Mouse (Mus musculus) testis, postnatal 10 days (tissue): ENCODE measurements around the gene Stap1.
A peak's percentile ranks its signal among the peaks of the same experiment; 100 is the strongest.

ENCODE experiments used
- DNase-seq: peaks from one replicate; pipeline ENCODE4 v3.0.0; 2021; ENCODE audit warnings: low spot score

Stap1 gene

DNA sequence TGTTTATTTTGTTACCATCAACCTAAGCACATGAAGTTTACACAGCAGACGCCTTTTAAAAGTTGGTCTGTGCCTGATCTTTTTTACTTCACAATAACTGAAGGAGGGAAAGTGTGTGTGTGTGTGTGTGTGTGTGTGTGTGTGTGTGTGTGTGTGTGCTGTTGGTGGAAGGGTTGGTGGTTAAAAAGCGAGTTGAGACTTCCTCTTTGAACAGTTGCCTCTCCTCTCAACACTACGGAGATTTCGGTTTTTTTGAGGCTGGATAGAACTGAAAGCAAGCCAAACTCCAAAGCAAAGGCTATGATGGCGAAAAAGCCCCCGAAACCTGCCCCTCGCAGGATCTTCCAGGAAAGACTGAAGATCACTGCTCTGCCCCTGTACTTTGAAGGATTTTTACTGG lies at the start of gene Stap1:
Stap1 (plus strand) TSS at position 209 of the 400 bp plus-strand sequence.
- DNase-seq, result no peak

DNA sequence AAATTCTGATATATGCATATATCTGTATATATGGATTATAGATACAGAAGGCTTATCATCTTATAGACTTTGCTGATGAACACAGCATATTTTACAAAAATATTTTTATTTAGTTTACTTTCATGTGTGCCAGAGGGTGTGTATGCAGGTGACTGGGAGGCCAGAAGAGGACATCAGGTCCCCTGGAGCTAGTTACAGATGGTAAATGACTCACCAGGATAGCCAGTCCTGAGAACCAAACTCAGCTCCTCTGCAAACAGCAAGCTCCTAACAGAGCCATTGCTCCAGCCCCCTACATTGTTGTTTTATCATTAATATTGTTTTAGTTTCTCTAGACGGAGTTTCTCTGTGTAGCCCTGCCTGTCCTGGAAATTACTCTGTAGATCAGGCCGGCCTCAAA lies 41.7 kb upstream of the Stap1 start:
- no peak for DNase-seq

DNA sequence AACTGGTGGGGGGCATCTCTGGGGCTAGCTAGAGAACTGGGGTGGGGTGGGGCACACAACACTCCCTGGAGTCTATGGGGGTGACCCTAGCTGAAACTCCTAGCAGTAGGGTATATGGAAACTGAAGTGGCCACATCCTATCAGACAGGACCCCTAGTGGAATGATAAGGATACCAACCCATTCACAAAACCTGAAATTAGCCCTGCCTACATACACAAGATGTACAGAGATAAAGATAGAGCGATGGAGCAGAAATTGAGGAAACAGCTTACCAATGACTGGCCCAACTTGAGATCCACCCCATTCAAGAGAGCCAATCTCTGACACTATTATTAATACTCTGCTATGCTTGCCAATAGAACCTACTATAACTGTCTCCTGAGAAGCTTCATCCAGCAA lies 8.0 kb upstream of the Stap1 start:
- DNase-seq, result no peak

DNA sequence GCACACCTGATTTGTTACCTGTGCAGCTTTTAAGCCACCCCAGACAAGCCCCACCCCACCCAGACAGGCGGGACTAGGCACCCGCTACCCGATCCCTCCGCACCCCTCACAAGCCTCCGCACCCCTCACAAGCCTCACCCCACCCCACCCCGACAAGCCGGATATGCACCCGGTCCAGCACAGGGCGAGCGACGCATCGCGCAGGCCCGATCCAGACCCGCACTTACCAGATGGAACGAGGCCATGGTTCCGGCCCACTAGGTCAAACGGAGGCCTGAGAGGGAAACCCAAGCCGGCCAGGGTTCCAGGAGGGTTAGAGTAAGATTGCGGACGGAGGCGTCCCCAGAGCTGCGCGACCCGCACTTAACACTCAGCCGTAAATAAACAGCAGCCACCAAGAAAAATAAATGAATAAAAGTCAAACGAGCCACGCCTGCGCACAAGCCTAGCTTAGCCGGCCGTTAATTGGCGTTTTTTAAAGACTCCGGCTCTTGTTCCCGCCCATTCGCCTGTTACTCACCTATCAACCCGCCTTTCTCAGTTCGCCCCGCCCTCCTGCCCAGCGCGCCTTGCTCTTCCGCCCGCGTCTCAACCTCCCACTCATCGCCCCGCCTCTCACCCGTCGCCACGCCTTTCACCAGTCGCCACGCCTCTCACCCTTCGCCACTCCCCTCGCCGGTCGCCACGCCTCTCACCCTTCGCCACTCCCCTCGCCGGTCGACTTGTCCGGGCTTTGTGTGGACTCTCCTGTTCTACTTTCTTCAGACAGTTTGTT lies 6.3 kb upstream of the Stap1 start, which contains the start of gene Cenpc1:
Cenpc1 (minus strand) TSS at position 483 of the 775 bp plus-strand sequence.
- peak; percentile 99 for DNase-seq

DNA sequence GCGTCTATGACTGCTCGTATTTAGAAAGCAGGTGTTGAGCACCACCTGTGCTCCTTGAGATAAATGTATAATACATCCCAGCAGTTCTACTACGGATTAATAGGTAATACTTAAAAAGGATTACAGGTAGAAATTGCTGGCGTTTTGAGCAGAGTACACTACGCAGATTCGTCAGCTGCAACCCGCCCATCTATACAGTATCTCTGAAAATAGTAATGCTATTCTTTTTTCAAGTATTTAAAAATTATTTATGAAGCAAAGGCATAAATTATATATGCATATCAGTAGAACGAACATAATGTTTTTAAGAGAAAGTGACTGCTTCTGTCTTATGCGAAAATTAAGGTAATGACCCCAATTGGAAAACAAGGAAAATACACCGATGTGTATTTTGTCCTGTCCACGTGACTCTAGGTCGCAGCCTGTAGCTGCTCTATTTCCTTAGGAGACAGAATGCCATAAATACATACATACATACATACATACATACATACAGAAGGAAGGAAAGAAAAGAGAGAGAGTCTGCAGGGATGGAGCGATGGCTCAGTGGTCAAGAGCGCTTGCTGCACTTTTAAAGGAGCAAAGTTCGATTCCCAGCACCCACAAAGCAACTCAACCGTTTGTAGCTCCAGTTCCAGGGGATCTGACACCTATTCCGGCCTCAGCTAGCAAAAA lies 5.5 kb upstream of the Stap1 start:
- DNase-seq, result peak; percentile 44

DNA sequence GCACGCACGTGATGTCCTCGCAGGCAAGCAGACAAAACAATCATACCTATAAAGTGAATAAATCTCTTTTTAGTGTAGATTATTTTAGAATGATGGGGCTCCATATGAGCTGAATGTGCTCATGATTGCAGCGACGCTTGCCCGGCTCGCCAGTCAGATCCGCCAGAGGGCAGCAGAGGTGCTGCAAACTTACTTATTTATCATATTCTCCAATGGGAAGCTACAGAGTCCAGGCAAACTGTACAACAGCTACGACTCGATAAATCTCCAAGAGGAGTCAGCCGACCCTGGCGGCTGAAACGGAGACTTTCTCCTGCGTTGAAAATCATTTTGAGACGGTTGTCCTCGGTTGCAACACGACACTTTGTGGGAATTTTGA lies 5.0 kb upstream of the Stap1 start:
- DNase-seq, result peak; percentile 90

DNA sequence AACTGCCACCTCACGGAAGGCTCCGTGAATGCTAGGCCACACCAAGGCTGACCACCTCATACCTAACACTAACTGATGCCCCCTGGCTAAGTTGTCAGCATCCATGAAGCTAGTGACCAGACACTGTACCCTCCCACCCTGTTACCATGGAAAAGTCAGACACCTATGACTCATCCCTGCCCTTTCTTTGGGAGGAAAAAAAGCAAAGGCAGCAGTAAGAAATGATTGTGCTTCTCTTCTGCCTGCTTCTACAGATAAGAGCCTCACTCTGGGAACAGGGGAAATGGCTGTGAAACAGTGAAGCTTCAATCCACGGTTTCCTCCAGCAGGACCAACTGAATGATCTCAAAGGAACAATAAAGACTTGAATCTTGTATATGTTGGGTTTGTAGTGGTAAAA lies 3.1 kb upstream of the Stap1 start:
- no peak for DNase-seq

DNA sequence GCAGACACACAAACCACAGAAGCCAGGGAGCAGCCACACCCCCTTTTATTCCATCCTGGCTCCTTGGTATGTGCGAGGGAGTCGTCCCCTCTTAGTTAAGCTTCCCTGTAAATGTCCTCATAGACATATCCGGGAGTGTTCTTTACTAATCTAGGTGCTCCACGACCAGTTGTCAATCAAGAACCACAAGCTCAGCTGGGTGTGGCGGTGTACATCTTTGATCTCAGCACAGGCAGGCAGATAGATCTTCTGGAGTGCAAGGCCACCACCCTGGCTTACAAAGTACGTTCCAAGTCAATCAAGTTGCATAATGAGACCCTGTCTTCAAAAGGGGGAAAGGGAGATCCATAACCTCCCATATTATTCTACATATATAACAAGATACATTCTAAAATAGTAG lies 2.4 kb upstream of the Stap1 start:
- DNase-seq, result no peak

DNA sequence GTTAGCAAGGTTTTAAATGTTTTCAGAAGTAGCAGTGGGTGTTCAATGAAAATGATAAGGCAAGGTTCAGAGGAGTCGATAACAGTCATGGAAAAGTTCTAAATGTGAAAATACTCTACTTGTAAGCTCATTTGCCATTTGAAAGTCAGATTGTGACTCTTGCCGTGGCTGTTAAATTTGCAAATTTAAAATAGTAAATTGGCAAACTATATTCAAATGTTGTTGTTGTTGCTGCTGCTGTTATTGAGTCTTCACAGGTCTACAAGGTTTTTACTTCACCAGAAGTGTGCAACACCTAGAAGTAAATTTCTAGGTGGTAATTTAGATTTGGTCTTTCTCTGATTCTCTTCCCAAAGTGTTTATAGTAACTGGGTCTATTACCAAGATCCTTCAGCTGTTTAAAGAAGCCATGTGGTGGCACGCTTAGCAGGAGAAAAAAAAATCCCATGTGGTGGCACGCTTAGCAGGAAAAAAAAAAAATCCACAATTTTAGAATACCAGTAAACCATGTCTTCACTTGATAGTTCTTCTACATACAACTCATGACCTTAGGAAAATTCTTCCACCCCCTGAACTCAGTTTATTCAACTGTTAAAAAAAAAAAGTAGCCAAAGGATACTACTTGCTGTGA lies 1.3 kb downstream of the Stap1 start:
- no peak for DNase-seq

DNA sequence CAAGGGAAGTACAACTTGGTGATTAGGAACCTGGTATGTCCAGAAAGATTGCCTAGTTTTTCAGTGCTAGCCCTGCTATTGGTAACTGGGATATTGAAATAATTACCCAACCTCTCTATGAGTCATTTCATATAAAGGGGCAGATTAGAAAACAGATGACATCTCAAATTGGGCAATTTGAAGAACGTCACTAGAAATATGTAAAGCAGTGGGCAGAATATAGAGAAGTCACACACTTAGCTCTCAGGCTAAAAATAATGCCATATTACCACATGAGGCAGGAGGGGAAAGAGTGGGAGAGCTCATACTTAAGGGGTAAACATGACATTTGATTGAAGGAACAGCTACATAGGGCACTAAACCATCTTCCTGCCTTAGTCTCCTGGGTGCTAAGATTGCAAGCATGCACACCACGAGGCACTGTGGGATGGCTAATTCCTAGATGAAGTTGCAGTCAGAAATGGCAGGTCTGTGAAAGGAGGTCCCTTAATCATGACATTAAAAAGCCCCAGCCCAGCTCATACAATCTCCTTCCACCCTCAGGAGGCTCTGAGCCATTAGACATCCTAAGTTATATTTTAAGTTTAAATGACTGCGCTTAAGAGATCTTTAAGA lies 7.3 kb downstream of the Stap1 start:
- DNase-seq, result no peak

DNA sequence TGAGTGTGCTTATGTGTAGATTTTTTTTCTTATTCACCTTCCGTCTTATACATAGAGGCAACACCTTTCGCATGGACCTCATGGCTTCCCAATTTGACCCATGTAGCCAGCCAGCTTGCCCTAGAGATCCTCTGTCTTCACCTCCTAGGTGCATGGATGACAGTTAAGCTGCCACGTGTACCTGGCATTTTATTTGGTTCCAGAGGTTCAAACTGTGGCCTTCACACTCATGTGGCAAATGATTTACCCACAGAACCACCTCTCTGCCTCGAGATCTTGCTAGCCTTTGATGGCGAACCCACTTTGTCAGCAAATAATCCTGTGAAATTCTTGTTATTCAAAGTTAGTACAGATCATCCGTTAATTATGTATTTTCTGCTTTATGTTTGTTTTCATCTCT lies 12.4 kb downstream of the Stap1 start:
- no peak for DNase-seq

DNA sequence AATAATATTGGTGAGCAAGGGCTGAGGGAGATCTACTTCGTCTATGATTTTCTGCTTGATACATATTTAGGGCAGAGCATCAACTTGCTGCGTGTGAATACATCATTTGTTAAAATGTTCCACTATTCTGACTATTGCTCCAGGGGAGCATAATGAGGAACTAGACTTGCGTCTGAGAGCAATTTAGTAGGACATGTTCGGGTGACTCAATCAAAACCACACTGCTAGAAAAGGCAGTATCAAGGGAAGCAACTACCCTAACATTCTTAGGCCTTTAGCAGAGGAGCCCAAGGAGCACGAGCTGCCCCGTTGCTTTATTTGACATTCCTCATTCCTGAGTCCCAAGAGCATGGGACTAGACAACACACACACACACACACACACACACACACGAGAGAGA lies 13.4 kb downstream of the Stap1 start:
- DNase-seq, result no peak

DNA sequence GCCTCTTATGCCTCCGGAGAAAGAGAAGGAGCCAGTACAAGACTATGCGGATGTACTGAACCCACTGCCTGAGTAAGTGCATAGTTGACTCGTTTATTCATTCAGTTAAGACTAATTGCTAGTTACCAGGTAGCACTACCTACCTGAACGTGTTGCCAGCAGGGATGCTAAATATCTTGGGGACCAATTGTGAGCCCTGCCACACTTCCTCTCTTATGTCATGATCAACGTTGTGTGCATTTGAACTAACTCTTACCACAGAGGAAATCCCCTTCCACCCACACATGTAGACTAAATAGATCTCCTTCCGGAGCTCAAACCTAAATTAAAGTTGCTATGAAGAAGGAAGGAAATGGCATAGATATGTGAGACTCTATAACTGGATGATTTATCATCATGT lies 15.2 kb downstream of the Stap1 start:
- DNase-seq, result no peak

DNA sequence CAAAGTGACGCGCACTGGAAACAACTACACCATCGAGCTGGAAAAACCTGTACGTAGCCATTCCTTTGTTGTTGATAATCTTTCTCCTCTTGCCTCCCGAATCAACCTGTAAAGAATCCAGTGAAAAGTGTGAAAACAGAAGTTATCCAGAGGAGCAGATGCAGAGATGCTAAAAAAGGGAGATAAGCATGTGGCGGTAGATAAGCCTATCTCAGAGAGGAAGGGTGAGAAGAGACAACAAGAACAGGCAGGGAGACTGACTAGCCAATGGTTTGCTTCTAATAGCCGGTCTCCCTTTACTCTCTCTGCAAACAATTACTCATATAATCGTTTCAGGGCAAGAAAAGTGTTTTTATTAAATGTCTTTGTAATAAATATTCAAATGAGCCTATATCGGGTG lies 23.2 kb downstream of the Stap1 start:
- no peak for DNase-seq

DNA sequence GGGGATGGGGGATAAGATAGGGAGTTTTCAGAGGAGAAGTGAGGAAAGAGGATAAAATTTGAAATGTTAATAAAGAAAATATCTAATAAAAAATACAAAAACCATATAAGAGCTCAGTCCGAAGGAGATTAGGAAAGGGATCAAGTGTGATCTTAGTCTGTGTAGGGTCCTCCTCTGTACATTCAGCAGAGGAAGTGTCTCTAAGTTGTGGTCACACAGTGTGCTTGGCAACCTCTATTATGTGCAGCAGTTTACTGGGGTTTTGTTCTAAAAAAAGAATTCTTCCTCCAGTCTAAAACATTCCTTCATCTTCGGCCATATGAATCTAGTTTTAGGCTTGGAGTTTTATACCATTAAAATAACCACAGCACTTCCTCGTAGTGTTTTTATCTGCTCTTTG lies 27.4 kb downstream of the Stap1 start:
- DNase-seq, result no peak

DNA sequence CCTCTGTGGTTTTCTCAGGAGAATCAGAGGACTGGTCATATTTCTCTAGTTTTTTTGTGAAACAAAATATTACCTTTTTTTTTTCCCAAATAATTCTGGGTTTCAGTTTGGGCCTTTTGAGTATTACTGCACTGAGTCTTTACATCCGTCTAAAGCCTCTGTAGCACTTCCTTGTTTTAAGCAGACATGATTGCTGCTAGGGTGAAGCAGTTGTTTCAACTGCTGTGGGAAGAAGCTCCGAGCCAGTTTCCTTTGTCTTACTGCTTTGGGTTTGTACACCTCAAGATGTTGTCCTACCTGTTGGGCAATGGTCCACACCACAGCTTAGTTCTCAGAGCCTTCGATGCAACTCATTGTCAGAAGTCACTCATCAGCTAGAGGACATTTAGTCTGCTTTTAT lies 29.1 kb downstream of the Stap1 start:
- no peak for DNase-seq

DNA sequence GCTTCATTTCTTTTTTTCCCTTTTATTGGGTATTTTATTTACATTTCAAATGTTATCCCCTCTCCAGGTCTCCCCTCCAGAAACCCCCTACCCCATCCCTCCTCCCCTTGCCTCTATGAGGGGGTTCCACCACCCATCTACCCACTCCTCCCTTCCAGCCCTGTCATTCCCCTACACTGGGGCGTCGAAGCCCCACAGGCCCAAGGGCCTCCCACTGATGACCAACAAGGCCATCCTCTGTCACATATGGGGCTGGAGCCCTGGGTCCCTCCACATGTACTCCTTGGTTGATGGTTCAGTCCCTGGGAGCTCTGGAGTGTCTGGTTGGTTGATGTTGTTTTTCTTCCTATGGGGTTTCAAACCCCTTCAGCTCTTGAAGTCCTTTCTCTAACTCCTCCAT lies 30.6 kb downstream of the Stap1 start:
- DNase-seq, result no peak

DNA sequence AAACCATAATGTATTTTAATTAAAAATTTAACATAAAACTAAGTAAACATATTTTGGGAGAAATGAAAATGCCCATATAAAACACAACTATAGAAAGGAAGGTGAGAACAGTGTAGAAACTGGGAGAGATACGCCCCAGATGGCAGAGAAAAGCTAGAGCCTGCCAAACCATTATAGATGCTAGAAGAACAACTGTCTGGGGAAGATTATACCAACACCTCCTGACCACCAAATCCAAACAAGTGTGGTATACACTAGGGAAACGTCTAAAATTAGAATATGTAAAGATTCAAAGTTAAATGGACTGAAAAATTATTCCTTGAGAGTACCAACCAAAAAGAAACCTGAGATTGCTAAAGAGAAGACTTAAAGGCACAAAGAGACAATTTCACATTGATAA lies 35.1 kb downstream of the Stap1 start:
- no peak for DNase-seq

DNA sequence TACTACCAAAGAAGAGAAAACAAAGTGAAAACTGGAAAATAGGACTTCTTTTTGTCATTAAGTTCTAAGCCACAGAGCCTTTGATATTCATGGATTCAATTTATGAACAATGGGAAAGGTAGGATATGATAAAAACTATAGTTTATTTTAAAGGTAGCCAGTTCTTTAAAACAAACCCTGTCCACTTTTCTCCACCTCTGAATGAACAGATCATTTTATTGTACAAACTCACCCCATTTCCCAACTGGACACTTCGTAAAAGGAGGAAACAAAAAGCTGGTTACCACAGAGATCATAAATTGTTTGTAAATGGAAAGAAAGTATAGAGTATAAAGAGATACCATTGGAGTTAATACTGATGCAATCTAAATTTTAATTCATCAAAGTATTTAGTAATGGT lies 39.5 kb downstream of the Stap1 start:
- no peak for DNase-seq

DNA sequence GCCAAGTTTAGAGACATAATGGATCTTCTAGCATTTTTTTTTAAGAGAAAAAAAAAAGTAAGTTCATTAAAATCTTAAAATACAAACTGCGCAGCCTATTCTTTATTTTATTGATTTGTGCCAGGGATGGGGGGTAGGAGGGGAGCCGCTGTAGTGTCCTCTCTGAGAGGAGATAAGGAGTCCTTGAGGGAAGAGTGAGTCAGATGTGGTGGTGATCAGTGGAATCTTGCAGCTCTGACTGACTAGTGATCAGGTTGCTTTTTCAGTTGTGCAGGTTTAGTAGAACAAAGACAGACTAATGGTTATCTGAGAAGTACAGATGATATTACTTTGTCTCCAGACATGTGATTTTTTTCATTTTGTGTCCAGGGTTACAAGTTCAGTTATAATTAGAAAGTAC lies 41.5 kb downstream of the Stap1 start:
- no peak for DNase-seq

DNA sequence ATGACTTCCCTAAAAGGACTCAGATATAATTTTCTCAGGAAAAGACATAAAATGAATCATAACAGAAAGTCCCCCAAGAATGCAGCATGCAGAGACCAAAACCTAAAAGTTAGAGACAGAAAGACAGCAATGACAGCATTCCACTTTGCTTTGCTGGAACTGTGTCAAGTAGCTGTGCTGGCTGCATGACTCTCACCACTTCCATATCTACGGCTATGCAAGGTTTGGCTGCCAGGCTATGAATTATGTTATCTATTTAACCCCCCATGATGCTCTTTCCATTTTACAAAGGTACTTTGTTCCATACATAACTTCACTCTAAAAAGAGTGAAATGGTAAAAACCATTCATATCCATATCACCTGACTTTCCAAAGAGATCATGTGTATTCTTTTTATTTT lies 42.5 kb downstream of the Stap1 start:
- DNase-seq, result no peak

DNA sequence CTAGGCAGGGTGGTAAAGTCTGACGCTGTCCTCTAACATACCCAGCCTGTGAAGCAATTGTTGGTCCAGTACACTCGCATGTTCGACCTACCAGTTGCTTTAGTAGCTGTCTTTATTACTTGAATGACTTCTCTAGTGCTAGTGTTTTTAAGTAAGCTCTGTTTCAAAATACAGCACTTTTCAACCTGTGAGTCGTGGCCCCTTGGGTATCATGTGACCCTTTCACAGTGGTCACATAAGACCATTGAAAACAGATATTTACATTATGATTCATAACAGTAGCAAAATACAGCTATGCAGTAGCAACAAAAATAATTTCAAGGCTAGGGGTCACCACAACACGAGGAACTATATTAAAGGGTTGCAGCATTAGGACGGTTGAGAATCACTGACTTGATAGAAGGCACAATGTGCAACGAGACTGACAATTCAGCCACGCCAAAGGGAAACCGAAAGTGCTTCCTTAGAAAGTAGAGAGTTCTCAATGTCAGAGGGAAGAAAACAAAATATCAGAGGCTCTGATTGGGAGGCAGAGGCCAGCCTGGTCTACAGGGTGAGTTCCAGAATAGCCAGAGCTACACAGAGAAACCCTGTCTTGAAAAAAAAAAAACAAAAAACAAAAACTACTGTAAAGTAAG lies 47.0 kb downstream of the Stap1 start:
- no peak for DNase-seq
